Mouse (Mus musculus) limb, embryonic 11.5 days (tissue): ENCODE data around the gene Repin1. TPM values are rescaled to one million over a fixed set of nuclear protein-coding genes. Genes with fewer than 3 reads are reported as not detected.

ENCODE experiments used
- ATAC-seq: fragments of 200-750 bp; cut with Nextera tagmentation; 2 replicates; pipeline ENCODE4 v1.8.0; 2017; ENCODE audit warnings: low read depth; ENCODE audit not compliant: insufficient number of reproducible peaks, low FRiP score, low TSS enrichment
- DNase-seq: peaks from one replicate; pipeline ENCODE4 v3.0.0-alpha.2; 2015; ENCODE audit warnings: low spot score
- H3K27ac ChIP-seq: fragments of 300-500 bp; sonication (generic); replicated peaks from 2 replicates; pipeline ENCODE4 v1.5.1; 2014; ENCODE audit warnings: low read depth, mild to moderate bottlenecking, low read length
- H3K27me3 ChIP-seq: fragments of 300-500 bp; sonication (generic); 2 replicates; pipeline ENCODE4 v1.6.1; 2014; ENCODE audit warnings: mild to moderate bottlenecking, low read length, mixed read lengths; ENCODE audit not compliant: control insufficient read depth, insufficient read depth
- H3K36me3 ChIP-seq: fragments of 300-500 bp; sonication (generic); 2 replicates; pipeline ENCODE4 v1.6.1; 2014; ENCODE audit warnings: mild to moderate bottlenecking, low read length, moderate library complexity, mixed read lengths; ENCODE audit not compliant: control insufficient read depth, insufficient read depth
- H3K4me1 ChIP-seq: fragments of 300-500 bp; sonication (generic); 2 replicates; pipeline ENCODE4 v1.6.1; 2014; ENCODE audit warnings: low read length, mixed read lengths; ENCODE audit not compliant: control insufficient read depth, insufficient read depth
- H3K4me2 ChIP-seq: fragments of 300-500 bp; sonication (generic); 2 replicates; pipeline ENCODE4 v1.6.1; 2014; ENCODE audit warnings: low read depth, mild to moderate bottlenecking, moderate library complexity; ENCODE audit not compliant: severe bottlenecking
- H3K4me3 ChIP-seq: fragments of 300-500 bp; sonication (generic); 2 replicates; pipeline ENCODE4 v1.5.1; 2014; ENCODE audit warnings: low read depth, low read length
- H3K9ac ChIP-seq: fragments of 300-500 bp; sonication (generic); 2 replicates; pipeline ENCODE4 v1.6.1; 2014; ENCODE audit warnings: mild to moderate bottlenecking, low read length
- H3K9me3 ChIP-seq: fragments of 300-500 bp; sonication (generic); 2 replicates; pipeline ENCODE4 v1.6.1; 2016; ENCODE audit warnings: low read length; ENCODE audit not compliant: control insufficient read depth
- WGBS: fragments of 180-500 bp; shearing (Covaris S2); extraction: QIAGEN DNeasy Blood & Tissue Kit; methylation state at CpG from one replicate; pipeline ENCODE4 v1.1.7; 2014; 5-methylcytosine and 5-hydroxymethylcytosine counted together
- polyA plus RNA-seq: library from polyadenylated mRNA; unstranded; fragments of >200 nt; fragmentation: Nextera tagmentation; extraction: Ambion mirVana; gene quantifications from 2 replicates; pipeline ENCODE4 v1.2.1, GENCODE M21; 2014

Gene Repin1
- polyA plus RNA-seq, 1 experiment from 2014 or later: 46.1 TPM

DNA sequence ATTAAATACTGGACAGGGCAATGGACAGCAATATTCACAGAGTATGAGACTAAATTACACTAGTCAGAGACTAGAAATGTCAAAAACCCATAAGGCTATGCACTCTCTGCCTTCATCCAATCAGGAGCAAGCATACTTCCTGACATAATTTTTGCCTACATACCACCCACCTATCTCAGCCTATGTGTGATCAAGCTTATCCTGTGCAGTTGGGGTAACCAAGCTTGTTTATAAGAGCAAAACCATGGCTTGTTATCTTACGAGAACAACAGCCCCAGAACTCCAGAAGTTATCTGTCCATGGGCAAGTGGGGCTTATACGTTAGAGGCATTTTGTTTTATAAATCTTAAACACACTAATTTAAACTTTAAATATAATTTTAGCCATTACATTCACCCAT, 41.4 kb downstream of the Repin1 start:
- DNase-seq (no peak), ATAC-seq (no peak)
- no peak overlapping the region for H3K4me2 ChIP-seq
- 80% methylated on average over 2 of the region's 2 CpGs for WGBS
- no peaks in the 10 kb centered on the region for H3K36me3 ChIP-seq
- H3K4me1 ChIP-seq: no peaks in the 10 kb centered on the region
- no peak overlapping the region for H3K27ac ChIP-seq
- no peaks in the 10 kb centered on the region for H3K9me3 ChIP-seq
- no peak overlapping the region for H3K9ac ChIP-seq
- peaks cover under 1% of the 10 kb centered on the region; the same call in 1 of the 2 replicates for H3K27me3 ChIP-seq
- H3K4me3 ChIP-seq: no peak overlapping the region

DNA sequence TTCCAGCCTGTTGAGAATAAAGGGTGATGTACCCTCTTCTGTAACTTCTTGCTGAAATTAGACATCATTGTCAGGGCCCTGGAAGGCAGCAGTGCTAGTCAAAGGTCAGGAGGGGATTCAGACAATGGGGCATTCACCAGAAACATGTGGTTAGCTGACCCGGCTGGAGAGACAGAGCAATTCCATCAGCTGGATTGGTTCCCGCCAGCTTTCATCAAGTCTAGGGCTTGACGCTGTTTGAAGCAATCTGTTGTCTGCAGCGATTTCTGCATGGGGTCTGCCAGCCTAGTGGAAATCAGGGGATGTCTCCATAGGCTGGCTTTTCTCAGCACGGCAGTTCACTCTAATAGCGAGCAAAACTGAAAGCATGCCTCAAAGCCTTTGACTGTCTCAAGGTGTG, 42.8 kb downstream of the Repin1 start:
- ATAC-seq: no peak
- no peak for DNase-seq
- Histone ChIP-seq H3K36me3 (no peaks in the 10 kb centered on the region), H3K27ac (no peak overlapping the region), H3K4me1 (no peaks in the 10 kb centered on the region), H3K27me3 (no peaks in the 10 kb centered on the region), H3K9ac (no peak overlapping the region), H3K9me3 (no peaks in the 10 kb centered on the region), H3K4me2 (no peak overlapping the region), H3K4me3 (no peak overlapping the region)
- 61% methylated on average over 6 of the region's 6 CpGs for WGBS

DNA sequence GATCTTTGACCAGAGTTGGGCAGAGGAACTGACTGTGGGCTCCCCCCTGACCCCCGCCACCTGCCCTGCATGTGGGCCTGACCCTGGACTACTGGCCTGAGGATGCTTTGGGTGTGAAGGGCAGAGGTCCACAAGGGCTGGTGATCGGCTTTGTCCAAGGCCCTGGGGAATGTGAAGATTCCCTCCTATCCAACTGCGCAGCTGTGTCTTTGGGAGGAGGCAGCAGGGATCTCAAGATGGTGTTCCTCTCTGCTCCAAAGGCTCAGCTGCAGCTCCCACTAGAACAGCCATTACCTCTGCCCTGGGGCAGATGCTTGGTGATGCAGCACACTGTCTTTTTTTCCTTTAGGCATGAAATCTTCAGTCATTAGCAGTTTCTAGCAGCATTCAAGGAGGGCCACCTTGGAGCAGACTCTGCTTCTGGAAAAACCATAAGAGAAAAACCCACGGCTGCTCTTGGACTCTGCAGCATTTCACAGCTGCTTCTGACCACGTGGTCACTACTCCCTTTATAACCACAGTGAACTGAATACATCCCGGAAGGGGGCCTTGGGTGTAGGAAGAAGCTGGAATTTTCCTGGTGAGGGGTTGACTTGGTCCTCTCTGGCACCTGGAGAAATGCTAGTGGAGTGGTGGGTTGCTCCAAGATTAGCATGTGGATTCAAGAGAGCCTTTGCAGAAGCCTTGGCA, 44.3 kb downstream of the Repin1 start:
- Histone ChIP-seq H3K9ac (no peak overlapping the region), H3K27me3 (no peaks in the 10 kb centered on the region), H3K4me3 (no peak overlapping the region), H3K27ac (no peak overlapping the region), H3K4me1 (no peaks in the 10 kb centered on the region), H3K9me3 (no peaks in the 10 kb centered on the region), H3K4me2 (no peak overlapping the region), H3K36me3 (no peaks in the 10 kb centered on the region)
- no peak for DNase-seq
- ATAC-seq: no peak
- 68% methylated on average over 6 of the region's 6 CpGs for WGBS

DNA sequence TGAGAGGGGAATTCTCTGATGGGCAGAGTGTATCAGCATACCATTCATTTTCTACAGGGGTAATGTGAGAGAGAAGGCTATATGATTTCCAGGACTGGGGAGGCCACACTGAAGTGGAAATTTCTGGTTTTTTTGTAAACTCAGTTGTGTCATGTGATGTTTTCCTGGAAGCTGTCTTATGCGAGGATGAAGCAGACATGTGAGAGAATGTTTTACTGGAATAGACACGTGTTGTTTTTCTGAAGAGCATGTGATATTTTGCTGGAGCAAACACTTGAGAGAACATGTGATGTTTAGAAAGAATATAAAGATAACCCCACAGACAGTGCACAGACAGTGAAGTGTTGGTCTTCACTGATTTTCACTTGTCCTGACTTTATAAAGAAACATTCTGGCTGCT, 44.9 kb downstream of the Repin1 start:
- Histone ChIP-seq H3K9me3 (no peaks in the 10 kb centered on the region), H3K27me3 (no peaks in the 10 kb centered on the region), H3K27ac (no peak overlapping the region), H3K4me3 (no peak overlapping the region), H3K4me2 (no peak overlapping the region), H3K9ac (no peak overlapping the region), H3K36me3 (no peaks in the 10 kb centered on the region), H3K4me1 (no peaks in the 10 kb centered on the region)
- ATAC-seq (no peak), DNase-seq (no peak)
- 81% methylated on average over 2 of the region's 2 CpGs for WGBS

DNA sequence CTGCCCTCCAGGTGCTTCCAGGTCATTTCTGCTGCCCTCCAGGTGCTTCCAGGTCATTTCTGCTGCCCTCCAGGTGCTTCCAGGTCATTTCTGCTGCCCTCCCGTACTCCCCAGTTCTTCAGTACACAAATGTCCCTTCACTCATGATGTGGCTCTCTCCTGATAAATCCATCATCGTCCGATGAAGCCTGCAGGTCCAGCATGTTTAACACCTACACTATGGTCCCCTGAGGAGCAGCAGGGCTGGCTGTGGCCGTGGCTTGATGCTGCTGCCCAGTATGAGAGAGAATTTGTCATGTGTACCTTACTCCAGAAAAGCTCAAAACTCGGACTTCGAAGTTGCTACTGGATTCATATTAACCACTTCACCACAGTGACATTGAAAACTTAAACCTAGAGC, 47.7 kb downstream of the Repin1 start:
- H3K4me3 ChIP-seq: no peak overlapping the region
- H3K9ac ChIP-seq: no peak overlapping the region
- no peak overlapping the region for H3K27ac ChIP-seq
- WGBS: 63% methylated on average over 6 of the region's 6 CpGs
- H3K36me3 ChIP-seq: no peaks in the 10 kb centered on the region
- no peaks in the 10 kb centered on the region for H3K4me1 ChIP-seq
- DNase-seq (no peak), ATAC-seq (no peak)
- H3K27me3 ChIP-seq: no peaks in the 10 kb centered on the region
- no peak overlapping the region for H3K4me2 ChIP-seq
- H3K9me3 ChIP-seq: no peaks in the 10 kb centered on the region

DNA sequence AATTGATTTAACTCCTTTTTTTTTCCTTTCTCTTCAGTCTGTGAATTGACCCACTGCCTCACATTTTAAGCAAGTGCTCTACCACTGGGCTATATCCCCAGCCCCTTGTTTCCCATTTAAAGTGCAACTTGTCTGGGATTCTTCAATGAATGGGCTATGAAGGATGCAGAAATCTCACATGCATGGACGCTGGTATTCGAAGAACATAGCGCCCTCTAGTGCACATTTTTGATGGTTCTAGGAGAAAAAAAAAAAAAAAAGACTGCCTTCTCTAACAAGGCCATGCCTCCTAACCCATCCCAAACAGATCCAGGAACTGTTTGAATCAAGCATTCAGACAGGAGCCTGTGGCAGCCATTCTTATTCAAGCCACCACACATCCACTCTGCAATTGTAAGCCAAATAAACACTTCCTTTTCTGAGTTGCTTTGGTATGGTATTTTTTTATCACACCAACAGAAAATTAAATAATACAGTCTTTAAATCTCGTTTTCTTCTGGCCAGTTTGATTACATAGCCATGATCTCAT, 49.1 kb downstream of the Repin1 start:
- no peak for ATAC-seq

DNA sequence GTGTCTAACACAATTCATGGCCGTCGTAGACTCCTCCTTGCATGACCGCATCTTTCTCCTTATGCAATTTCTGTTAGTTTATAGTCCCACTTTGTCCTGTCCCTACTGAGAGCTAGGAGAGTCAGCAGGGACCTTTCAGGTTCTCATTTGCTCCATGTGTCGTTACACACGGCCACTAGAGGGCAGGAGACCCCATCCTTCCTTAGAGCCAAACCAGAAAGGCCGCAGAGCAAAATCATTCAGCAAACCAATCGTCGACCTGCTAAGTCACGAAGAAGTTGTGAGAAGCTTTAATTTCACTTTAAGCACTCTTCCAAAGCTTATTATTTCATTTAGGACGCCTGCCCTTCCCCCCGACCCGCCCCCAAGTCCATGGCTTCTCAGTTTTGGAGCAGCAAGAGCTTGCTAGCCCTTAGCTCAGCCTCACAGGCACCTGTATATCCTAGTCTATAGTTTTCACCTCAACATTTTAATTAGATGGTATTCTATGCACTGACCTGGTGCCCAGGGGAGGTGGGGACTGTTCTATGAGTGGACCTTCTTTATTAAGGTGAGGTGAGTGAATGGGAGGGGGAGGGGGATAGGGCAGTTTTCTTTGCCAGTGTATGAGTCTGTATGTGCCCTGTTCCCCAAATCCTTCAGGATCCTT, 52.1 kb downstream of the Repin1 start:
- Histone ChIP-seq H3K9me3 (no peaks in the 10 kb centered on the region), H3K4me3 (no peak overlapping the region), H3K27ac (no peak overlapping the region), H3K4me2 (no peak overlapping the region), H3K4me1 (no peaks in the 10 kb centered on the region), H3K27me3 (no peaks in the 10 kb centered on the region), H3K36me3 (no peaks in the 10 kb centered on the region), H3K9ac (no peak overlapping the region)
- ATAC-seq (no peak), DNase-seq (peak; percentile 78)
- WGBS: 17% methylated on average over 12 of the region's 12 CpGs

More for the DNA sequence above, 49.1 kb downstream of the Repin1 start:
- Histone ChIP-seq H3K27me3 (no peaks in the 10 kb centered on the region), H3K36me3 (no peaks in the 10 kb centered on the region), H3K4me1 (no peaks in the 10 kb centered on the region), H3K4me2 (no peak overlapping the region), H3K27ac (no peak overlapping the region), H3K9me3 (no peaks in the 10 kb centered on the region), H3K9ac (no peak overlapping the region), H3K4me3 (no peak overlapping the region)
- DNase-seq: peak; percentile 37
- 22% methylated on average over 4 of the region's 4 CpGs for WGBS

DNA sequence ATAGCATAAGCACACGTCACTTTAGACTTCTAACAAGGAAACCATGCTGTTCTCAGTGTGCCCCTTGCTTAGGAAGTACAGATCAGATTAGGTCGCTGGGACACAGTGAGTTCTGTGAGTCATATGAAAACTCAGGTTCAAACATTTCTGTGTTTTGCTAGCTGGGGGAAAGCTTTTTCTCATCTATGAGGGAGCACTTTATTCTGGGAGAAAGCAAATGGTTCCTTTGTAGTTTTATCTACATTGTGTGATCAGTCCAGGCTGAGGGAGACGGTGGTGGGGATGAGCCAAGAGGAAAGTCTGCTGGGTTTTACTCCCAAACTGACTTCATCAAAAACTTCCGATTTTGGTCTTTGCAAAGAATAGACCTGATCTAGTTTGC, 52.6 kb downstream of the Repin1 start:
- Histone ChIP-seq H3K27ac (no peak overlapping the region), H3K9ac (no peak overlapping the region), H3K9me3 (no peaks in the 10 kb centered on the region), H3K36me3 (no peaks in the 10 kb centered on the region), H3K4me2 (no peak overlapping the region), H3K4me1 (no peaks in the 10 kb centered on the region), H3K4me3 (no peak overlapping the region), H3K27me3 (no peaks in the 10 kb centered on the region)
- ATAC-seq (no peak), DNase-seq (no peak)
- WGBS: 84% methylated on average over 4 of the region's 4 CpGs
